Mouse (Mus musculus): ENCODE results near the gene Mtfr1l.

The Mtfr1l gene

DNA sequence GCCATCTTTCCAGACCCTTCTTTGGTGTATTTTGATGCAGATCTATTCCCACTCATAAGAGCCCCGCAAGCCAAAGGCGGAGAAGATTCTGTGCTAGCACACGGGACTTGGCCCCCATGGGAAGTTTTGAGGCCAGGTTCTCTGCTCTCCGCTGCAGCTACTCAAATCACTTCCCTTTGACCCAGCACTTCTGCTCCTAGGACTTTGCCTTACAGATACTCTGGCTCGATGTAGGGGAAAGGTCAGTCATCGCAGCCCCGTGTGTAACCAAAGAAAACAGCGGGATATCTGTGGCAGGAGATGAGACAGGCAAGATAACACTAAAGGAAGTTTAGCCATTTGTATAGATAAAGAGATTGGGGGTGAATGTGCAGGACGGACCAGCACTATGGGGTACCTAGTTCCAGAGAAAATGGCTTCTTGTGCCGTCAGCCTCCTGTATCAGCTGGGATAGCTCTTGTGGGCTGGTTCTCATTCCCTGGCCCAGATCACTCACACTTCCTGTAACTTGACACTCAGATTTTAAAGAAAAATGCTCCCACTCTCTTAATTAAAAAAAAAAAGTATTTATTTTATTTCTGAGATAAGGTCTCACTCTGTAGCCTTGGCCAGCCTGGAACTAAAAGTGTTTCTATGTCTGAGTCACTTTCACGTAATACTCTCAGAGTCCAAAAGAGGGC is 45.1 kb downstream of the Mtfr1l start:
- no peak for DNase-seq (ENCODE audit: low read depth, low spot score)

DNA sequence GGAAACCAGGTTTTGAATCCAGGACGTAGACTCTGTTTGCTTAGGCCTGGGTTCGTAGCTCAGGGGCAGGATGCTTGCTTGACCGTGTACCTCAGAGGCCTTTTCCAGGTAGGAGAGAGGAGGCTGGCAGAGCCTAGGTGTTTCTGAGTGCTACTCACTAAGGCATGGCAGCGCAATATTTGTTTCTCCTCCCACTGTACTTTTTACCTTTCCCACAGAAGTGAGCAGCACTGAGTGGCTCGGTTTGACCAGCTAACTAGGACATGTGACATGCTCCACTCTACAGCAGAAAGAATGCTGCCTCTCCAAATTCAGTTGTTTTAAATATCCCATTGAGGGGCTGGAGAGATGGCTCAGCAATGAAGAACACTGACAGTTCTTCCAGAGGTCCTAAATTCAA is 47.0 kb downstream of the Mtfr1l start:
- DNase-seq (ENCODE audit: low read depth, low spot score): no peak

DNA sequence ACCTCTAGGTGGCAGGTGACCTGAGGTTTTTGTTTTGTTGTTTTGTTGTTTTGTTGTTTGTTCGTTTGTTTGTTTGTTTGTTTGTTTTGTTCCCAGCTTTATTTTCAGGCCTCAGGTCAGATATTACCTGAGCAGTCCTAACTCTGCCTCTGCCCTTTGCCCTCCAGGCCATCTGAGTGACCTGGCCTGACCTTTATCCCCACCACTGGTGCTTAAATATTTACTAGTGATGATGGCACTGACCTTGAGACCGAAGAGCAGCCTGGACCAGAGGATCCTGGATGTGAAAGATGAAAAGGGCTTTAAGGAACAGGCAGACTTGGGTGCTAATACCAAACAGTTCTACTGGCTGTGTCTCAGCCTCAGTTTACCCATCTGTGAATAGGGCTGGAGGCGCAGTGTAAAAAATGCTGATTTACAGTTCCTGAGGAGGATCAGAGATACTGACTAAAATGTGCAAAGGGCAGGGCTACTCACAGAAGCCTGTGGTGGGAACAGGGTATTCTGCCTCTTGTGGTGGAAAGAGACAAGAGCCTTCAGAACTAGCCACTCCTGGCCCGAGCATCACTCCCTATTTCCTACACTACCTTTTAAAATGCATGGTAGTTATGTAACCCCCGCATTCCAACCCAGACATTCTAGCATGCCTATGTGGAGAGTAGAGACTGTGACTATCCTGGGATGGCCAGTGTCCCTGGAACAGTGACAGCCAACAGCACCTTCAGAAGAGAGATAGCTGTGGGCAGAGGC is 49.9 kb downstream of the Mtfr1l start:
- DNase-seq (ENCODE audit: low read depth, low spot score): no peak

DNA sequence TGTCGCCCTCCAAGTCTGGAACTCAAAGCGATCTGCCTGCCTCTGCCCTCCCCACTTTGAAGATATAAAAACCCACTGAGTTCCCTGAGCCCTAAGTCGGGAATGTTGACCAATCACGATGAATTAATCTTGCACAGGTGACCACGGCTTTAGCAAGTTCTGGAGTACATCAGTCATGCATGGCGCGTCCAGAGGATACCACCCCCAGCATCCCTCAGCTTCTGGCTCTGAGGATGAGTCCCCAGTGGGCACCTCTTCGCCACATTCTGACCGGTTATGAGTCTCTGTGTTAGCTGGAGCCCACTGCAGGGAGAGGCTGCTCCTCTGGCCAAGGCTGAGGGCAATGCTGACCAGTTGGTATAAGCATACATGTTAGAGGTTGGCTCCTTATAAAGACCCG is 51.0 kb downstream of the Mtfr1l start:
- no peak for DNase-seq (ENCODE audit: low read depth, low spot score)

DNA sequence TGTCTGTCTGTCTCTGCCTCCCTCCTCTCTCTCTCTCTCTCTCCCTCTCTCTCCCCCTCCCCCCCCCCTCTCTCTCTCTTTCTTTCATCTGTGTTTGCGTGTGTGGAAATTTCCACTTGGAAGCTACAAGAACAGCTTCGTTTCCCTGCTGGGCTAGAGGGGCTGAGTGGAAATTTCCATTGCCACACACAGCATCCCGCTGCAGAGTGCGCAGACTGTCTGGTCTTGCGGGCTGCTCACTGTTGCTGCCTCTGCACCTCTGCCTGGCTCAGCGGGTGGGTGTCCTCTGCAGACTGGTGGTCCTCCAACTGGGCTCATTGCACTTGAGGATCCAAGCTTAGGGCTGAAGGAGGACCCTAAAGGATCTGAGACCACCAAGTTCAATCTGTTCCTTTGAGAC is 51.5 kb downstream of the Mtfr1l start:
- DNase-seq (ENCODE audit: low read depth, low spot score): peak; percentile 40

DNA sequence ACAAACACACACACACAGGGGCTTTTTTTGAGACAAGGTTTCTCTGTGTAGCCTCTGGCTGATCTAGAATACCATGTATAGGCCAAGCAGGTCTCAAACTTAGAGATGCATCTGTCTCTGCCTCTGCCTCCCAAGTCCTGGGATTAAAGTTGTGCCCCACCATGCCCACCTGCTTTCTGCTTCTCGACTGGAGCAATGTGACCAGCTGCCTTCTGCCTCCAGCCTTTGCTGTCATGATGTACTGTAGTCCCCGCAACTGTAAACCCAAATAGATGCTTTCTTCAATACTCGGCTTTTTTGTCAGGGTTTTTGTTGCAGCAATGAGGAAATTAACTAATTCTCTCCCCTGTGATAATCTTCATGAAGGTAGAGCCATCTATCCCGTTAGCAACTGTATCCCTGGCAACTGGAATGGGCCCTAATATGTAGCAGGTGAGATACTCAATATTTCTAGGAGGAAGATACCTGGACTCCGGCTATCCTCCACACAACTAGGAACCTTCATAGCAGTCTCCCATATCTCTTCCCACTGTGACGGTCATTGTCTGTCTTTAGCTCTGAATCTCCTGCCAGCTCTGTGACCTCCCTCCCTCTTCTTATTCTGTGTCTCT is 52.0 kb downstream of the Mtfr1l start:
- no peak for DNase-seq (ENCODE audit: low read depth, low spot score)

DNA sequence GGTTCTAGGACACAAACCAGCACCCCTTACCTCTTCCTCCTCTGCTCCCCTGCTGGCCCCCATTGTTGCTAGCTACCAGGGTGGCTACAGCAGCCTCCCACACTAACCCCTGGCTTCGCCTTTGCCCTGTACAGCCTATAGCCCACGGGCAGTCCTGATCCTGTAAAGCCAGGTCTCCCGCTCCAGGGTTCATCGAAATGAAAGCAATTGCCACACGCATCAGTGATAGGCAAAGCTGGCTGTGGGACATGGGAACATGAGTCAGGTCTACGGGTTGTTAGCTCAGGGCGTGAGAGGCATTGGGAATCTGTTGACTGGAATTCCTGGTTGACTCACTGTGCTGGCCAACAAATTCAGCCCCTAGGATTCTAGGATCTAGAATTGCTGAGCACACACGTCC is 52.7 kb downstream of the Mtfr1l start:
- no peak for DNase-seq (ENCODE audit: low read depth, low spot score)

DNA sequence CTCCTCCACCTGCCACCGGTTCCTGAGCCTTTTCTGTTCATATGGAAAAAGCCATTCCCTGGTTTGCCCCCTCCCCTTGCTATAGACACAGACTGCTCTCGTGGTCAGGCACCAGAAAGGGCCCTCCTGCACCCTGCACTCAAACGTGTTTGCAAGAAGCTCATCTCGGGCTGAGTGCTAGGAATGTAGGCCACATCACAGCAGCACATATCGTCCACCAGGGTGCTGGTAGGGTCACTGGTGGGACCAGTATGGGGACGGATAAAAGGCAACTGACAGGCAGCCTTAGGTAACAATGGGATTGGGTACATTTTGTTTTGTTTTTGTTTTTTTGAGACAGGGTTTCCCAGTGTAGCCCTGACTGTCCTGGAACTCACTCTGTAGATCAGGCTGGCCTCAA is 53.9 kb downstream of the Mtfr1l start:
- no peak for DNase-seq (ENCODE audit: low read depth, low spot score)

DNA sequence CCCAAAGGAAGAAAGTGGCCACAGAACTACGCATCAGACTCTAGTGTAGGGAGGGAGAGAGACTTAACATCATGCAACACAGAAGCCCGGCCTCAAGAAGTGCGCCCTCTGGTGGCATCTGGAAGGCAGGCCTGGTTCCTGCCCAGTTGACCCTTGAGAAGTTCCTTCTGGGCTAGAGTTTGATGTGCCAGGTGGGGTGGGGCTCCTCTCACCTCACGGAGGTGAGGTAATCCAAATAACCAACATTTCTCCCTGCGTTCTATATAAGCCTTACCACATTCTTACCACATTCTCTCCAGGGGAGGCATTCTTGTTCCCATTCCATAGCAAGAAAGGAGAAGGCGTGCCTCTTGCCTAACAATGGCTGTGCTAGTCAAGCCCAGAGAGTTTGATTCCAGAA is 54.3 kb downstream of the Mtfr1l start:
- peak; percentile 86 for DNase-seq (ENCODE audit: low read depth, low spot score)

DNA sequence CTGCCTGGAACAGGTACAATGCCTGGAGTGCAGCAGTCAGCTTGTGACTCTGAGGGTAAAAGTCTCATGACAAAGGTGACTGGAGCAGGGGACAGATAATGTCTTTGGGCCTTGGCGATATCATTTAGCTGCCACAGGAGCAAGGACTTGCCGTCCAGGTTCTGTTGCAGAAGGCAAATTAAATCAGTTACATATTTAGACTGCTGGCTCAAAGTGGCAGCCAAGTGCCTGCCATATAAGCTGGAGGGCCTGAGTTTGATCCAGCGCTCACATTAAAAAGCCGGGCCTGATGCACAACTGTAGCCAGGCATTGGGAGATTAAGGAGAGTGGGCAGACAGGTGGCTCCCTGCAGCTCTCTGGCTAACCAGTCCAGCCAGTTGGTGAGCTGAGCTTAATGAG is 55.3 kb downstream of the Mtfr1l start:
- no peak for DNase-seq (ENCODE audit: low read depth, low spot score)

DNA sequence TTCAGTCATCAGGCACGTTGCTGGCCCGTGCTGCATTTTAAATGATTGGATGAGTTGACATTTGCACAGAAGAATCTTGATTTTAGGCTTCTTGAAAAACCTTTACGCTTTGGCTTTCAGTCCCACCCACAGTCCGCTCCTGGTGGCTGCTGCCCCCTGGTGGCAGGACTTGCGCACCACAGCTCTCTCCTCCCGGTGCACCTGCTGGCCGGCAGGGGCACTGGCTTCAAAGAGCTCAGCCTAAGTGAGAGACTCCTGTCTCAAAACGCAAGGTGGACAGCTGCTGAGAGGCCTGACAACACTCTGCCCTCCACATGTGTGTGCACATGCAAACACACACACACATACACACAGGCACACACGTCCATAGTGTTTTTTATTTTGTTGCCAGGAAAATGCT is 57.2 kb downstream of the Mtfr1l start:
- peak; percentile 95 for DNase-seq (ENCODE audit: low read depth, low spot score)

DNA sequence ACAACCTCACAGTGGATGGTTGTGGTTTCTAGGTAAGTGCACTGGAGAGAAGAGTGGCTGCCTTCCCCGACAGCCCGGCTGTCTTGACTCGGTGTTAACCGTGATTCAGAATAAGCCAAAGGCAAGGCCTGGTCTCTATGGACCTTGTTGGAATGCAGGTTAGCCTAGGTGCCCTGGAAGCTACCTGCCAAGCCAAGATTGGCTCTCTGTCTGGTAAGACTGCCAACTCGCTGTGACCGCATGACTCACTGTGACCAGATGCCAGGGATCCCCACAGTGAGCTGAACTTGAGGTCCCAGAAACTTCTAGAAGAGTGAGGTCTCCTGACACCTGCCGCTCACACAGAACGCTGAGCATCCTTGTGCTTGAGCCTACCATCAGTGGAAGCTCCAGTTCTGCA is 58.3 kb downstream of the Mtfr1l start:
- no peak for DNase-seq (ENCODE audit: low read depth, low spot score)
